Mouse (Mus musculus): Measurements from ENCODE around the gene Tas1r3.

- TF ChIP-seq CTCF (IDR thresholded peaks at IDR 0.05) (peak; percentile 52), EP300 (IDR thresholded peaks at IDR 0.05) (no peak)
Observed at GRCm38 (mm10) chr4:155904318-155905102, 41.3 kb upstream of the Tas1r3 start.

Data from lung, postnatal 0 days (tissue).